Mouse (Mus musculus) myocyte (in vitro differentiated cells): ENCODE data around the gene Rbm8a. TPM values are rescaled to one million over a fixed set of nuclear protein-coding genes. Genes with fewer than 3 reads are reported as not detected.
A peak's percentile ranks its signal among the peaks of the same experiment; 100 is the strongest.

Experiments
- H3K27me3 ChIP-seq: one replicate; pipeline ENCODE4 v1.6.1; 2011; ENCODE audit not compliant: control insufficient read depth, insufficient read depth, insufficient read length
- H3K36me3 ChIP-seq: one replicate; pipeline ENCODE4 v1.6.1; 2011; ENCODE audit not compliant: control insufficient read depth, insufficient read depth
- H3K4me2 ChIP-seq: one replicate; pipeline ENCODE4 v1.6.1; 2011; ENCODE audit warnings: low read depth, control low read depth
- H3K4me3 ChIP-seq: one replicate; pipeline ENCODE4 v1.5.1; 2011; ENCODE audit warnings: mild to moderate bottlenecking, control low read depth, moderate library complexity
- H3K79me2 ChIP-seq: one replicate; pipeline ENCODE4 v1.6.1; 2011; ENCODE audit not compliant: control insufficient read depth, insufficient read depth
- H3ac ChIP-seq: one replicate; pipeline ENCODE4 v1.6.1; 2011; ENCODE audit not compliant: control insufficient read depth, insufficient read length
- CEBPB ChIP-seq: IDR thresholded peaks from 2 replicates; pipeline ENCODE4 v1.6.1; 2011; ENCODE audit warnings: mild to moderate bottlenecking, moderate library complexity; ENCODE audit not compliant: poor library complexity, insufficient read depth, severe bottlenecking
- E2F4 ChIP-seq: IDR thresholded peaks from one replicate; pipeline ENCODE4 v1.6.1; 2011; ENCODE audit warnings: mild to moderate bottlenecking, control low read depth, moderate library complexity; ENCODE audit not compliant: insufficient read depth
- MAX ChIP-seq: IDR thresholded peaks from one replicate; pipeline ENCODE4 v1.6.1; 2011; ENCODE audit warnings: low read depth, mild to moderate bottlenecking, control low read depth
- MYOD1 ChIP-seq, 3 experiments: IDR thresholded peaks; one replicate each; pipeline ENCODE4 v1.6.1; 2011; ENCODE audit warnings: control low read depth in 2 of 3, low read depth in 2 of 3, mild to moderate bottlenecking in 2 of 3, moderate library complexity in 1 of 3; ENCODE audit not compliant: insufficient read length in 2 of 3, control insufficient read depth in 1 of 3
- MYOG ChIP-seq, 3 experiments: IDR thresholded peaks; one replicate each; pipeline ENCODE4 v1.6.1; 2011; ENCODE audit warnings: control low read depth in 2 of 3, low read depth in 2 of 3, mild to moderate bottlenecking in 2 of 3; ENCODE audit not compliant: insufficient read length in 2 of 3, control insufficient read depth in 1 of 3, insufficient read depth in 1 of 3
- POLR2A ChIP-seq: IDR thresholded peaks from one replicate; pipeline ENCODE4 v1.6.1; 2011; ENCODE audit warnings: low read depth, mild to moderate bottlenecking, control low read depth, moderate library complexity; ENCODE audit not compliant: insufficient read length
- POLR2AphosphoS2 ChIP-seq: IDR thresholded peaks from one replicate; pipeline ENCODE4 v1.6.1; 2011; ENCODE audit warnings: low read depth, control low read depth; ENCODE audit not compliant: insufficient read length
- REST ChIP-seq: IDR thresholded peaks from one replicate; pipeline ENCODE4 v1.6.1; 2011; ENCODE audit warnings: mild to moderate bottlenecking, control low read depth, moderate library complexity; ENCODE audit not compliant: insufficient read depth, insufficient read length
- SRF ChIP-seq: IDR thresholded peaks from one replicate; pipeline ENCODE4 v1.6.1; 2011; ENCODE audit warnings: low read depth; ENCODE audit not compliant: control insufficient read depth, insufficient read length
- TCF12 ChIP-seq: IDR thresholded peaks from one replicate; pipeline ENCODE4 v1.6.1; 2011; ENCODE audit warnings: mild to moderate bottlenecking, control low read depth; ENCODE audit not compliant: poor library complexity, insufficient read depth, severe bottlenecking
- TCF3 ChIP-seq: IDR thresholded peaks from one replicate; pipeline ENCODE4 v1.6.1; 2011; ENCODE audit warnings: low read depth, control low read depth; ENCODE audit not compliant: insufficient read length
- USF1 ChIP-seq: IDR thresholded peaks from one replicate; pipeline ENCODE4 v1.6.1; 2011; ENCODE audit warnings: low read depth, mild to moderate bottlenecking, control low read depth, moderate library complexity
- polyA plus RNA-seq: library from polyadenylated mRNA; unstranded; fragments of >200 nt; fragmentation: generic; extraction: Trizol; gene quantifications from one replicate; pipeline ENCODE4 v1.2.1, GENCODE M21; 2012; ENCODE audit warnings: missing spikeins

Rbm8a gene
- polyA plus RNA-seq, result 68.4 TPM

DNA sequence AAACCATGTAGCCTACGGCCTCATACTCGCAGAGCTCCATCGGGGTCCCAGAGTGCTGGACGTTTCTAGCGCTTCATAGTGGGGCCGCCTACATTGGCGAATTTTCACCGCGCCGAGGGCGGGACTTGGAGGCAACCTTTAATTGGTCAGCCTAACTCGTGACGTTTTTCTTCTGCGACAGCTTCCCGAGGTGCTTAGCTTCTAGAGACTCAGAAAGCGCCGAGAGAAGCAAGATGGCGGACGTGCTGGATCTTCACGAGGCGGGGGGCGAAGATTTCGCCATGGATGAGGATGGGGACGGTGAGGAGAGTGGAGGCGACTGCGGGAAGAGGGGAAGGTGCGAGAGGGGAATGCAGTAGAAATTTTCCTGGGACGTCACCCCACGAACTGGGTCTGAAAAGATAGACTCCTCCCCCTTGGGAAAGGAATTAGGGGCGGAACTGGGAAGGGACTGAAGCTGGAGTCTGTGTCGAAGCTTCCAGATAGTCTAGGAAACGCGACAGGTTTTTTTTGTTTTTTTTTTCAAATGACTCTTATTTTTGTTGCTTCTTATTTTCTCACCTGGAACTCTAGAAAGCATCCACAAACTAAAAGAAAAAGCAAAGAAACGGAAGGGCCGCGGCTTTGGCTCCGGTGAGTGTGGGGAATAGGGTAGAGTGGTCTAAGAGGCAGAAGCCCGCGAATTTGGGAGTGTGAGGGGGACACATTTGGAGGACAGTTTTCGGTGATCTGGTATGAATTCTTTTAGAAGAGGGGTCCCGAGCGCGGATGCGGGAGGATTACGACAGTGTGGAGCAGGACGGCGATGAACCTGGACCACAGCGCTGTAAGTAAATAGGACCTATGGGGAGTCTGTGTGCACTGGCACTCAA, at the start of gene Rbm8a:
Gene Rbm8a (plus strand): TSS at position 205 of the 872 bp plus-strand sequence.
- peak within 1 kb of the TSS; percentile 78 for H3K4me3 ChIP-seq
- H3K27me3 ChIP-seq, result no peaks in the 10 kb centered on the region
- peaks cover 18% of the 10 kb centered on the region for H3K79me2 ChIP-seq
- peaks cover 10% of the 10 kb centered on the region for H3K36me3 ChIP-seq
- TF ChIP-seq CEBPB, result no peak
- peak; percentile 79 for TF ChIP-seq POLR2AphosphoS2
- TF ChIP-seq POLR2A, result peak; percentile 66
- no peak for TF ChIP-seq MYOG (IDR thresholded peaks at IDR 0.05; ENCODE audit: control insufficient read depth in 1 of 3, insufficient read depth in 1 of 3, insufficient read length in 2 of 3, low read depth in 2 of 3)
- TF ChIP-seq SRF, result peak; percentile 61
- peak; percentile 61 for TF ChIP-seq E2F4
- peak within 1 kb of the TSS; percentile 66 for H3ac ChIP-seq
- H3K4me2 ChIP-seq, result peak within 1 kb of the TSS; percentile 84

DNA sequence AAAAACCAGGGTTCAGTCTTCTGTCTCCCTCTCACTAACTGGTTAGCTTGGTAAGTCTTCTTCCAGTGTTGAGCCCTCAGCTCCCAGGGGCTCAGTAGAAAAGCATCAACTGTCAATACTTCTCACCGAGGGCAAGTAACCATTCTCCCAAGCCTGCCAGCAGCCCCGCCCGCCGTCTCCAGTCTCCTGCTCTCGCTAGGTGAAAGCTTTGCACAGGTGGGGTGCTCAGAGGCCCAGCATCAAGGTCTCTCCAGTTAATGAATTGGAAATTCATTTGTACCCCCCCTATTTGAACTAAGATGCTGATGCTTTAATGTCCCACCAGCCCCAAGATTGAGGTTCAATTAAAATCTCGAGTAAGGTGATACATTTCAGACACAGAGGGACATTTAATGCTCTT, 48.6 kb upstream of the Rbm8a start:
- Histone ChIP-seq H3K79me2 (no peaks in the 10 kb centered on the region), H3K4me3 (no peak overlapping the region), H3K36me3 (peaks cover 4% of the 10 kb centered on the region), H3K4me2 (no peak overlapping the region), H3ac (no peak overlapping the region), H3K27me3 (no peaks in the 10 kb centered on the region)
- TF ChIP-seq REST (no peak), SRF (no peak), E2F4 (no peak)

DNA sequence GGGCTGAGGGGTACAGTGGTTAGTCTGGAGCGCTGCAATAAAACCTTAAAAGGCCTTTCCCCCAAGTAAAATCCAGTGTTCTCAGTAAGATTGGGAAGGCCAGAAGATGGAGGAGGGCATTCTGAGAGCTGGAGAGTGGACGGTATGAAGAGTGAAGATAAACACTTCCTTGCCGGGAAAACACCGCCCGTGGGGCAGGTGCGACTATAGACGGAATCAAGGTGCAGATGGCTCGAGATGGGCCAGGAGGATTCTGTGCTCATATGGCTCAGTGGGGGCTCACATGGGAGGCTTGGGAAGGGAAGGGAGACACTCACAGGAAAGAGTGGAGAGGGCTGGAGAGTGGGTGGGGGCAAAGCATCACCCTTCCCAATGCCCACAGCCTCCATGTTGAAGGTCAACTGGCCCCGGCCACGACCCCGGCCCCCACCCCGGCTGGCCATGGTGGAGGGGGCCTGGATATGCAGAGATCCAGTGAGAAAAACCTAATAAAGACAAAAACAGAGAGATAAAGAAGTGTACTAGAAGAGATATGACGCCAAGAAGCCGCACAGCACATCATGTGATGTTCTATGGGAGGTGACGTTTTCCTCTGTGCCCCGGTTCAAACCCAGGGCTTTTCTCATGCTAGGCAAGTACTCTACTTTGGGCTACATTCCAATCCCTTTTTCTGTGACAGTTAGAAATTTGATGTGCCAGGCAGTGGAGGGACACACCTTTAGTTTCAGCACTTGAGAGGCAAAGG, 47.8 kb upstream of the Rbm8a start:
- Histone ChIP-seq H3K27me3 (no peaks in the 10 kb centered on the region), H3K79me2 (no peaks in the 10 kb centered on the region), H3ac (no peak overlapping the region), H3K4me3 (no peak overlapping the region), H3K4me2 (no peak overlapping the region), H3K36me3 (peaks cover 4% of the 10 kb centered on the region)
- TF ChIP-seq USF1 (no peak), MYOD1 (IDR thresholded peaks at IDR 0.05; ENCODE audit: control insufficient read depth in 1 of 3, insufficient read length in 2 of 3, low read depth in 2 of 3) (no peak), TCF3 (no peak), MYOG (IDR thresholded peaks at IDR 0.05; ENCODE audit: control insufficient read depth in 1 of 3, insufficient read depth in 1 of 3, insufficient read length in 2 of 3, low read depth in 2 of 3) (no peak), SRF (no peak), E2F4 (no peak), CEBPB (no peak), POLR2AphosphoS2 (no peak), REST (no peak), TCF12 (no peak), MAX (no peak), POLR2A (no peak)

DNA sequence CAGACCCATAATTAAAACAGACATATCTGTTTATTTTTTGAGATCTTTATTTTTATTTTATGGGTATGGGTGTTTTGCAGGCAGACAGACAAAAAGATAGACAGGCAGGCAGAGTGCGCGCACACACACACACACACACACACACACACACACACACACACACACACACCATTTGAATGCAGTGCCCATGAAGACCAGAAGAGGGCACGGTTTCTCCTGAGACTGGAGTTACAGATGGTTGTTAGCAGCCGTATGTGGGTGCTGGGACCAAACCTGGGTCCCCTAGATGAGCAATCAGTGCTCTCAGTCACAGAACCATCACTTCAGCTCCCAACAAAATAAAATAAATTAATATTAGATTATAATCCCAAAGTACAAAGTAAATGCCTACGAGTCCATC, 46.3 kb upstream of the Rbm8a start:
- H3K4me2 ChIP-seq, result no peak overlapping the region
- peaks cover 4% of the 10 kb centered on the region for H3K36me3 ChIP-seq
- no peaks in the 10 kb centered on the region for H3K27me3 ChIP-seq
- no peak overlapping the region for H3K4me3 ChIP-seq
- no peak overlapping the region for H3ac ChIP-seq
- H3K79me2 ChIP-seq, result no peaks in the 10 kb centered on the region
- TF ChIP-seq REST (no peak), MYOG (IDR thresholded peaks at IDR 0.05; ENCODE audit: control insufficient read depth in 1 of 3, insufficient read depth in 1 of 3, insufficient read length in 2 of 3, low read depth in 2 of 3) (no peak), POLR2A (no peak), USF1 (no peak), MAX (no peak), SRF (no peak), MYOD1 (IDR thresholded peaks at IDR 0.05; ENCODE audit: control insufficient read depth in 1 of 3, insufficient read length in 2 of 3, low read depth in 2 of 3) (no peak), TCF3 (no peak)

DNA sequence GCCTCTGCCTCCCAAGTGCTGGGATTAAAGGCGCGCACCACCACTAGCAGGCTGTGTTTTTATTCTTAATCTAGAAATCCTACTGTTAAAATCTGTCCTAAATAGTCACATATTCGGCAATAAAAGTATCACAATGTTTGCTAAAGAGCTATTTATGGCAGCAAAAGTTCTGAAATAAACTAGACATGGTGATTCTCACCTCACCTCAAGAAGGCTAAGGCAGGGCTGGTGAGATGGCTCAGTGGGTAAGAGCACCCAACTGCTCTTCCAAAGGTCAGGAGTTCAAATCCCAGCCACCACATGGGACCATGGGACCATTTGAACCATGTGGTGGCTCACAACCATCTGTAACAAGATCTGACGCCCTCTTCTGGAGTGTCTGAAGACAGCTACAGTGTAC, 39.1 kb upstream of the Rbm8a start:
- TF ChIP-seq POLR2A, result no peak
- TF ChIP-seq TCF12, result no peak
- no peak for TF ChIP-seq CEBPB
- no peak for TF ChIP-seq REST
- no peak for TF ChIP-seq MAX
- no peak for TF ChIP-seq MYOG (IDR thresholded peaks at IDR 0.05; ENCODE audit: control insufficient read depth in 1 of 3, insufficient read depth in 1 of 3, insufficient read length in 2 of 3, low read depth in 2 of 3)
- no peak for TF ChIP-seq TCF3
- no peak for TF ChIP-seq SRF
- no peak for TF ChIP-seq USF1
- no peak for TF ChIP-seq MYOD1 (IDR thresholded peaks at IDR 0.05; ENCODE audit: control insufficient read depth in 1 of 3, insufficient read length in 2 of 3, low read depth in 2 of 3)
- TF ChIP-seq E2F4, result no peak
- TF ChIP-seq POLR2AphosphoS2, result no peak
- no peak overlapping the region for H3ac ChIP-seq
- H3K4me3 ChIP-seq, result no peak overlapping the region
- no peaks in the 10 kb centered on the region for H3K27me3 ChIP-seq
- peaks cover 8% of the 10 kb centered on the region for H3K79me2 ChIP-seq
- no peaks in the 10 kb centered on the region for H3K36me3 ChIP-seq
- no peak overlapping the region for H3K4me2 ChIP-seq
